8 mouse cellular contexts compared by ENCODE assay signal in genomic region chr3:142764995-142765777, GRCm38 (mm10). TPM values are rescaled to one million over a fixed set of nuclear protein-coding genes. Genes with fewer than 3 reads are reported as not detected.
DNase-seq lines count a peak whose midpoint lies in the region; ATAC-seq and TF ChIP-seq lines count a peak whose summit lies in the region.

Gtf2b (plus strand) TSS chr3:142765045.

- peak within 1 kb of the TSS; percentile 93 for H3K9ac ChIP-seq in ES-Bruce4 (ENCODE audit: low read depth, poor library complexity, severe bottlenecking)
- H3K9ac ChIP-seq in forebrain, embryonic 14.5 days (ENCODE audit: low read length) = peak within 1 kb of the TSS; percentile 95
- peak within 1 kb of the TSS; percentile 90 for H3K9ac ChIP-seq in neural tube, embryonic 15.5 days (replicated peaks)

- TF ChIP-seq EP300 in ES-Bruce4 (IDR thresholded peaks at IDR 0.05; ENCODE audit: insufficient read depth, low read depth, low read length) = no peak

- H3K9me3 ChIP-seq in ES-Bruce4 (replicated peaks; ENCODE audit: control insufficient read depth, insufficient read depth, low read length, poor library complexity, severe bottlenecking) = no peaks in the 10 kb centered on the region
- no peaks in the 10 kb centered on the region for H3K9me3 ChIP-seq in forebrain, embryonic 14.5 days (replicated peaks; ENCODE audit: control insufficient read depth, low read length)
- H3K9me3 ChIP-seq in neural tube, embryonic 15.5 days (replicated peaks) = no peaks in the 10 kb centered on the region

- peak within 1 kb of the TSS; percentile 91 for H3K4me2 ChIP-seq in forebrain, embryonic 14.5 days (ENCODE audit: low read length)
- peak within 1 kb of the TSS; percentile 61 for H3K4me2 ChIP-seq in neural tube, embryonic 15.5 days

- H3K4me1 ChIP-seq in ES-Bruce4 (ENCODE audit: control insufficient read depth, insufficient read depth, low read length) = no peaks in the 10 kb centered on the region
- H3K4me1 ChIP-seq in forebrain, embryonic 14.5 days (ENCODE audit: control insufficient read depth, insufficient read depth, low read length) = peaks cover 11% of the 10 kb centered on the region; the same call in 1 of the 2 replicates
- H3K4me1 ChIP-seq in neural tube, embryonic 15.5 days = peaks cover 20% of the 10 kb centered on the region

- peak; percentile 61 for TF ChIP-seq POLR2A in ES-Bruce4 (IDR thresholded peaks at IDR 0.05; ENCODE audit: insufficient read depth, low read length)

- no peaks in the 10 kb centered on the region for H3K27me3 ChIP-seq in ES-Bruce4 (ENCODE audit: control insufficient read depth, insufficient read depth, low read length, poor library complexity, severe bottlenecking)
- H3K27me3 ChIP-seq in forebrain, embryonic 14.5 days (replicated peaks; ENCODE audit: control insufficient read depth, insufficient read depth, low read length) = no peaks in the 10 kb centered on the region
- no peaks in the 10 kb centered on the region for H3K27me3 ChIP-seq in neural tube, embryonic 15.5 days (replicated peaks)

- intact Hi-C loops in heart, postnatal 14 days (cut with DNase I) = loop anchor here (2.0 kb wide), 1 partner anchor 118 kb away; the partner anchor contains the start of gene Pkn2

- peak; percentile 87 for ATAC-seq in cerebellum, adult (ENCODE audit: insufficient number of reproducible peaks, low FRiP score, low TSS enrichment)
- peak; percentile 100 for ATAC-seq in forebrain, embryonic 14.5 days
- peak; percentile 99 for ATAC-seq in neural tube, embryonic 15.5 days (ENCODE audit: low FRiP score)

- DNase-seq in forebrain, embryonic 14.5 days (ENCODE audit: low spot score) = peak; percentile 97
- peak; percentile 94 to 96 for DNase-seq in heart, postnatal 14 days
- DNase-seq in layer of hippocampus, adult 11-12 months (ENCODE audit: low spot score) = peak; percentile 91
- peak; percentile 93 to 95 for DNase-seq in lung, adult 18-20 months
- DNase-seq in testis, postnatal 14 days (ENCODE audit: low spot score) = peak; percentile 91

- 1% methylated on average over 57 of the region's 64 CpGs for WGBS in forebrain, embryonic 14.5 days
- WGBS in neural tube, embryonic 15.5 days = under 1% methylated on average over 62 of the region's 64 CpGs

- no peak for TF ChIP-seq CTCF in ES-Bruce4 (IDR thresholded peaks at IDR 0.05; ENCODE audit: low read depth, low read length)

- H3K36me3 ChIP-seq in ES-Bruce4 (ENCODE audit: control insufficient read depth, insufficient read depth, low read length, poor library complexity, severe bottlenecking) = no peaks in the 10 kb centered on the region
- H3K36me3 ChIP-seq in forebrain, embryonic 14.5 days (ENCODE audit: control insufficient read depth, insufficient read depth, low read length) = no peaks in the 10 kb centered on the region
- H3K36me3 ChIP-seq in neural tube, embryonic 15.5 days = no peaks in the 10 kb centered on the region

- peak within 1 kb of the TSS; percentile 99 for H3K4me3 ChIP-seq in ES-Bruce4 (ENCODE audit: low read depth, low read length)
- peak within 1 kb of the TSS; percentile 83 for H3K4me3 ChIP-seq in forebrain, embryonic 14.5 days (ENCODE audit: low read depth, low read length)
- peak within 1 kb of the TSS; percentile 90 for H3K4me3 ChIP-seq in neural tube, embryonic 15.5 days (replicated peaks)

- H3K27ac ChIP-seq in ES-Bruce4 (ENCODE audit: insufficient read depth, low read length) = no peak within 1 kb of the TSS
- peak within 1 kb of the TSS; percentile 88 for H3K27ac ChIP-seq in forebrain, embryonic 14.5 days (ENCODE audit: low read depth, low read length)
- H3K27ac ChIP-seq in neural tube, embryonic 15.5 days (replicated peaks) = peak within 1 kb of the TSS; percentile 90

RNA-seq across cellular contexts. Expression of gene Gtf2b, which starts in this region (rescaled TPM):
- 47.1 and 48.8 TPM in 2 replicates for polyA plus RNA-seq in ES-Bruce4 (2011; ENCODE audit: insufficient read depth, insufficient read length, low read depth, missing spikeins)
- 99.8 and 112 TPM in 2 replicates for polyA plus RNA-seq in forebrain, embryonic 14.5 days (2014; fragmentation: Nextera tagmentation; extraction: Ambion mirVana)
- total RNA-seq in heart, postnatal 14 days (2021) = 10 to 100 TPM; 20.4 to 21.7 TPM
- 68.9 and 69.7 TPM in 2 replicates for polyA plus RNA-seq in neural tube, embryonic 15.5 days (2015; fragmentation: Nextera tagmentation; extraction: Ambion mirVana)
